Mouse (Mus musculus): ENCODE data around the gene Spata21. TPM values are rescaled to one million over a fixed set of nuclear protein-coding genes. Genes with fewer than 3 reads are reported as not detected.

Gene Spata21
- polyA plus RNA-seq, 1 experiment from 2014 or later = 0.53 TPM

GRCm38 (mm10) chr4:141113831-141114230, 25.7 kb downstream of the Spata21 start:
- Histone ChIP-seq H3K4me1 (no peaks in the 10 kb centered on the region), H3K4me3 (no peak overlapping the region), H3K27me3 (no peaks in the 10 kb centered on the region), H3K9ac (replicated peaks) (no peak overlapping the region), H3K9me3 (no peaks in the 10 kb centered on the region), H3K4me2 (replicated peaks) (no peak overlapping the region), H3K27ac (replicated peaks) (no peak overlapping the region), H3K36me3 (peaks cover 51% of the 10 kb centered on the region)
- WGBS = 82% methylated on average over 7 of the region's 7 CpGs
- ATAC-seq (replicated peaks) = no peak

DNA sequence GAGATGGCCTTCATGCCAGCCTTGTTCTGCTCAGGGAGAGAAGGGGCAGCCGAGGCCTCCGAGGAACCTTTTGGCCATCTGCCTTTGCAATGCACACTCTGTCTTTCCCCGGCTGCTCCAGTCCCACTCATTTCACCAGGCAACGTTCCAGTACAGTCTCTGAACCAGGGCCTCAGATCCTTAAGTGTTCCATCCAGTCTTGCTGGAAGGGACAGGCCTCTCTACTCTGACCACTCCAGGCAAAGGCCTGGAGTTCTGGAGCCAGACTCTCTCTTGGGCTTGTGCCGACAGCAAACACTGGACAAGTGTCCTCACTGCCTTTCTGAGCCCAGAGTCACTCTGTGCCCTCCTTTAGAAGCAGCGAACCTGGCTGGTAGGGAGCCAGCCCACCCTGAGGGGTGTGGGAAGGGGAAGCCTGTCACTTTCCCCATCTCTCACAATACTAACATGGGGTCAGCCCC, 26.4 kb downstream of the Spata21 start:
- peaks cover 51% of the 10 kb centered on the region for H3K36me3 ChIP-seq

GRCm38 (mm10) chr4:141115398-141115797, 27.3 kb downstream of the Spata21 start:
- WGBS = 73% methylated on average over 8 of the region's 8 CpGs
- peaks cover 49% of the 10 kb centered on the region for H3K36me3 ChIP-seq
- ATAC-seq (replicated peaks) = no peak

More for the DNA sequence above, 26.4 kb downstream of the Spata21 start:
- Histone ChIP-seq H3K4me3 (no peak overlapping the region), H3K9ac (replicated peaks) (no peak overlapping the region), H3K9me3 (no peaks in the 10 kb centered on the region), H3K4me2 (replicated peaks) (no peak overlapping the region), H3K27ac (replicated peaks) (no peak overlapping the region), H3K4me1 (no peaks in the 10 kb centered on the region), H3K27me3 (no peaks in the 10 kb centered on the region)
- ATAC-seq (replicated peaks) = no peak
- 84% methylated on average over 6 of the region's 6 CpGs for WGBS

GRCm38 (mm10) chr4:141118691-141119090, 30.6 kb downstream of the Spata21 start:
- 77% methylated on average over 4 of the region's 4 CpGs for WGBS
- peaks cover 37% of the 10 kb centered on the region for H3K36me3 ChIP-seq
- no peaks in the 10 kb centered on the region for H3K9me3 ChIP-seq
- no peak overlapping the region for H3K27ac ChIP-seq (replicated peaks)
- H3K9ac ChIP-seq (replicated peaks) = no peak overlapping the region
- no peak overlapping the region for H3K4me2 ChIP-seq (replicated peaks)
- 0 out of 2 replicates have a peak, but pooled peaks cover 8% of the 10 kb centered on the region for H3K4me1 ChIP-seq
- H3K4me3 ChIP-seq = no peak overlapping the region
- H3K27me3 ChIP-seq = no peaks in the 10 kb centered on the region
- ATAC-seq (replicated peaks) = no peak

More at GRCm38 (mm10) chr4:141115398-141115797, 27.3 kb downstream of the Spata21 start:
- no peaks in the 10 kb centered on the region for H3K27me3 ChIP-seq
- no peaks in the 10 kb centered on the region for H3K9me3 ChIP-seq
- H3K9ac ChIP-seq (replicated peaks) = no peak overlapping the region
- H3K4me2 ChIP-seq (replicated peaks) = no peak overlapping the region
- H3K4me3 ChIP-seq = no peak overlapping the region
- no peaks in the 10 kb centered on the region for H3K4me1 ChIP-seq
- H3K27ac ChIP-seq (replicated peaks) = no peak overlapping the region

GRCm38 (mm10) chr4:141120700-141121099, 32.6 kb downstream of the Spata21 start:
- H3K9ac ChIP-seq (replicated peaks) = no peak overlapping the region
- no peak overlapping the region for H3K4me2 ChIP-seq (replicated peaks)
- WGBS = 19% methylated on average over 11 of the region's 11 CpGs
- no peak overlapping the region for H3K4me3 ChIP-seq
- peak; percentile 55; the same call in 1 of the 2 replicates for ATAC-seq (replicated peaks)
- H3K27me3 ChIP-seq = no peaks in the 10 kb centered on the region
- 0 out of 2 replicates have a peak, but pooled peaks cover 8% of the 10 kb centered on the region for H3K4me1 ChIP-seq
- H3K36me3 ChIP-seq = peaks cover 26% of the 10 kb centered on the region
- no peaks in the 10 kb centered on the region for H3K9me3 ChIP-seq
- no peak overlapping the region for H3K27ac ChIP-seq (replicated peaks)

GRCm38 (mm10) chr4:141122663-141123062, 34.5 kb downstream of the Spata21 start:
- Histone ChIP-seq H3K36me3 (peaks cover 8% of the 10 kb centered on the region; the same call in 1 of the 2 replicates), H3K4me2 (replicated peaks) (no peak overlapping the region), H3K27ac (replicated peaks) (no peak overlapping the region), H3K4me3 (no peak overlapping the region), H3K9ac (replicated peaks) (no peak overlapping the region), H3K27me3 (no peaks in the 10 kb centered on the region), H3K9me3 (no peaks in the 10 kb centered on the region), H3K4me1 (0 out of 2 replicates have a peak, but pooled peaks cover 8% of the 10 kb centered on the region)
- WGBS = 88% methylated on average over 7 of the region's 7 CpGs
- ATAC-seq (replicated peaks) = no peak

DNA sequence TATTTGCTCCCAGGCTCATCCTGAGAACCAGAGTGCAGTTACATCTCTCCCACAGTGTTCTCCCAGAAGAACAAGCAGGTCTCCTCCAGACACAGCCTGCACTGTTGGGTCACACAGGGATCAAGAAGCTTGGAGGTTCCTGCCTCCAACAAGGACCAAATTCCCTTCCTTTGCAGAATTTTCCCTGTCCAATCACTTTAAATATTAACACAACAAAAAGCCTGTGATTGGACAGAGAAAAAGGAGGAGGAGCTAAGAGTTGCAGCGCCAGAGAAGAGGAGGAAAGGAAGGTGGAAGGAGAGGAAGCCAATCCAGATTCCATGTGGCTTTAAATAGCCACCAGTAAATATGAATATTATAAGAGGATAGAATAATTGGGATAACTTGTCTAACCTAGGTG, 34.9 kb downstream of the Spata21 start:
- Histone ChIP-seq H3K36me3 (peaks cover 4% of the 10 kb centered on the region; the same call in 1 of the 2 replicates), H3K27me3 (no peaks in the 10 kb centered on the region), H3K4me3 (no peak overlapping the region), H3K4me1 (0 out of 2 replicates have a peak, but pooled peaks cover 8% of the 10 kb centered on the region), H3K9me3 (no peaks in the 10 kb centered on the region), H3K4me2 (replicated peaks) (no peak overlapping the region), H3K9ac (replicated peaks) (no peak overlapping the region), H3K27ac (replicated peaks) (no peak overlapping the region)
- WGBS = 13% methylated on average over 1 of the region's 1 CpGs
- no peak for ATAC-seq (replicated peaks)

DNA sequence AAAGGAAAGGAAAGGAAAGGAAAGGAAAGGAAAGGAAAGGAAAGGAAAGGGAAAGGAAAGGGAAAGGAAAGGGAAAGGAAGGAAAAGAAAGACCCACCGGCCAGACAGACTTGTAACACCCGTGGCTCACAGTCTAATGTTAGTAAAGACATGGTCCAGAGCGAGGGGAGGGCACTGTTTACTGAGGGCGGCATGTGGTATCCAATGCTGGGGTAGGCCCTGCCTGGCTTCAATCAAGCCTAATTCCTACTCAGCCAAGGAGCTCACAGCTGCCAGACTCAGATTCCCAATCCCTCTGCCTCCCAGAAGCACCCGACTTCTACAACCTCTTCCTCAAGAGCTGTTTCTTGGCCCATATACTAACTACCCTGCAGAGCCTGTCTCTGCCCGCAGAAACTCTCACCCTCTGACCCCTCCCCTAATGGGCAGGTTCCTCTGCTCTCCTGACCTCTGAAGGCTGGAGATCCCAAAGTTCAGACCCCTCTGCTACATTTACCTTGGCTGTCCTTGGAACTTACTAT, 41.1 kb downstream of the Spata21 start:
- WGBS = 75% methylated on average over 6 of the region's 6 CpGs
- Histone ChIP-seq H3K27ac (replicated peaks) (no peak overlapping the region), H3K4me2 (replicated peaks) (no peak overlapping the region), H3K9me3 (no peaks in the 10 kb centered on the region), H3K4me3 (no peak overlapping the region), H3K9ac (replicated peaks) (no peak overlapping the region), H3K4me1 (peaks cover 35% of the 10 kb centered on the region), H3K27me3 (no peaks in the 10 kb centered on the region), H3K36me3 (no peaks in the 10 kb centered on the region)
- no peak for ATAC-seq (replicated peaks)

- WGBS = 54% methylated on average over 6 of the region's 6 CpGs
- 0 out of 2 replicates have a peak, but pooled peaks have one; percentile 18 for ATAC-seq (replicated peaks)
- H3K4me1 ChIP-seq = peaks cover 48% of the 10 kb centered on the region
Observed at GRCm38 (mm10) chr4:141130704-141131342, 42.7 kb downstream of the Spata21 start.

DNA sequence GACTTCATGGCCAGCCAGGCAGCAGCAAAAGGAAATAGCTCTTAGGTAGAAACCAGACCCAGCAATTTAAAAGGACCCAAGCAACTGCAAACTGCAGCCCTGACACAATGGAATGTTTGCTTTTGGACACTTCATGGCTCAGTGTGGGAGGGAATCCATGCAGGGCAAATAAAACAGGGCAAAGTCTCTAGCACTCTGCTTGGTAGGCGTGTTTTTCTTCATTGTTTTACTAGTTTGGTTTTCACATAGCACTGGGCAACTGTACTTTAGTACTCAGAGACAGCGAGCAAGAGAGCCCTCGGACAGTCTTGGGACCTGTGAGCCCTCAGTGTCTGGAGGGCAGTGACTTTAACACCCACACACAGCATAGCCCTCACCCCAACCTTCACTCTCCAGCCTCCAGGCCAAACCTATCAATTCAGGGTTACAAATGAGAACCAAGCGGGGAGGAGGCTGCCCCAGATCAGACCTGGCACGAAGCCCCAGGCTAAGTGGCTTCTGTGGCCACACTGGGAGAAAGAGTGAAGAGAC, 43.5 kb downstream of the Spata21 start:
- WGBS = 50% methylated on average over 5 of the region's 5 CpGs
- ATAC-seq (replicated peaks) = no peak
- Histone ChIP-seq H3K9me3 (no peaks in the 10 kb centered on the region), H3K27me3 (no peaks in the 10 kb centered on the region), H3K4me1 (peaks cover 56% of the 10 kb centered on the region), H3K9ac (replicated peaks) (no peak overlapping the region), H3K4me2 (replicated peaks) (no peak overlapping the region), H3K36me3 (no peaks in the 10 kb centered on the region), H3K27ac (replicated peaks) (0 out of 2 replicates have a peak overlapping the region, but pooled peaks have one; percentile 11), H3K4me3 (no peak overlapping the region)

More at GRCm38 (mm10) chr4:141130704-141131342, 42.7 kb downstream of the Spata21 start:
- no peaks in the 10 kb centered on the region for H3K36me3 ChIP-seq
- H3K27ac ChIP-seq (replicated peaks) = peak overlapping the region; percentile 11; the same call in 1 of the 2 replicates
- no peaks in the 10 kb centered on the region for H3K27me3 ChIP-seq
- no peak overlapping the region for H3K4me2 ChIP-seq (replicated peaks)
- H3K9me3 ChIP-seq = no peaks in the 10 kb centered on the region
- no peak overlapping the region for H3K4me3 ChIP-seq
- H3K9ac ChIP-seq (replicated peaks) = no peak overlapping the region

- no peak overlapping the region for H3K4me3 ChIP-seq
- no peak overlapping the region for H3K27ac ChIP-seq (replicated peaks)
- no peaks in the 10 kb centered on the region for H3K36me3 ChIP-seq
- no peaks in the 10 kb centered on the region for H3K27me3 ChIP-seq
- H3K9me3 ChIP-seq = no peaks in the 10 kb centered on the region
- 57% methylated on average over 8 of the region's 8 CpGs for WGBS
- no peak overlapping the region for H3K9ac ChIP-seq (replicated peaks)
- no peak overlapping the region for H3K4me2 ChIP-seq (replicated peaks)
- peaks cover 61% of the 10 kb centered on the region for H3K4me1 ChIP-seq
- ATAC-seq (replicated peaks) = no peak
Observed at GRCm38 (mm10) chr4:141132191-141132590, 44.1 kb downstream of the Spata21 start.

DNA sequence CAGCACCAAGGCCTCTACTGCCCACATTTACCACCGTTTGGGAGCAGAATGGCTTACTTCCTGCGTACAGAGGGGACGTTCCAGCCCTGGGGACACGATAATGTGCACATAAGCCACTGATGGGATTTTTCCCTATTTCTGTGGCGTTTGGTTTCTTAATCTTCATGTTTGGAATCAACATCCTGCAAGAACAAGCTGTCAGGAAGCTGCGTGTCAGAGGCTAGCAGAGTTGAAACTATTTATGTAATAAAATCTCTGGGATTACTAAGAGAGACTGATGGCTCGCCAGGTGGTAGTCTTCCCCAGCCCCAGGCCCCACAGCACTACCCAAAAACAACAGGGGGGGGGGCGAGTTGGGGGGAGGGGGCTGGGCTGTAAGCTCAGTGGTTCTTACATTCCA, 45.1 kb downstream of the Spata21 start:
- ATAC-seq (replicated peaks) = no peak
- H3K4me1 ChIP-seq = peaks cover 68% of the 10 kb centered on the region

More for the DNA sequence above, 45.1 kb downstream of the Spata21 start:
- WGBS = 70% methylated on average over 8 of the region's 8 CpGs
- no peak overlapping the region for H3K9ac ChIP-seq (replicated peaks)
- no peak overlapping the region for H3K4me3 ChIP-seq
- H3K27me3 ChIP-seq = no peaks in the 10 kb centered on the region
- no peak overlapping the region for H3K27ac ChIP-seq (replicated peaks)
- H3K9me3 ChIP-seq = no peaks in the 10 kb centered on the region
- no peaks in the 10 kb centered on the region for H3K36me3 ChIP-seq
- H3K4me2 ChIP-seq (replicated peaks) = no peak overlapping the region

All from forebrain, embryonic 15.5 days (tissue).